8 mouse cellular contexts compared by ENCODE assay signal in the genomic region with DNA sequence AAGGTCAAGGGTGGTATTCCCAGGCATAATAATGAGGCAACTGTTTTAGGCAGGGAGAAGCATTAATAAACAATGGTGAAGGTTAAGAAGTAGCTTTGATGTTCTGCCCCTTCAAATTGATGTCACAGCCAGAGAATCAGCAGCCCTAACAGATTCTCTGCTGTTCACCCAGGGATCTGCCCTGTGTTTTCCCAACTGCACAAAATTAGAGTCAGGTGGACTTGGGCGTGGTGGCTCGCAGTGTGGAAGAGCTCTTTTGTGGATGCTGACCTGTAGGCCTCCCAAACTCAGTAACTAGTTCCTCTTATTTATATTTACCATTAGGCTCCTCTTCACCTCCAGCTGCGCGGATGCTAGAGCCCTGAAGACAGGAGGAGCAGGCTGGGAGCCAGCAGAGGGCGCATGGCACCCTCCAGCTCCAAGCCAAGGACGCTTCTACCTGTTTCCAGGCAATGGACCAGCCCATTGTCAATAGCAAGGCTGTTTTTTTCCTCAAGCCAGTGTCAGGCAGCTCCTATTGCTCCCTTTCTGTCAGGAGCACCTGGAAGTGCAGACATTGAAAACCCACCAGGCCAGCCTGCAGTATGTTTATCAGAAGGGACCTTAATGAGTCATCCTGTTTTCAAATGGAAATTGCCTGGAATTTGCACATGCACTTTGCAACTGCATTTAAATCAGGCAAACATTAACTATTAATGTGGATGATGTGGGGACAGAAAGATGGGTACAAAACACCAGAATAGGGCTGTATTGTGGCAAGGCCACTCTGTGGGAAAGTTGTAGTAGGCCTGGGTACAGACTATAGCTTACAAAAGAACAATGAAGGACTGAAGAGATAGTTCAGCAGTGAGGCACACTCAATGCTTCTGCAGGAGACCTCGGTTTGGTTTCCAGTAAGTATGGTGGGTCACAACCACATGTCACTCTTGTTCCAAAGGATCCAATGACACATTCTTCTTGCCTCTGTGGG.
DNase-seq lines count a peak whose midpoint lies in the region; ATAC-seq lines count a peak whose summit lies in the region.

No protein-coding gene starts in this region.

- peak; percentile 80 for ATAC-seq in forebrain, embryonic 16.5 days
- peak; percentile 68; the same call in 1 of the 2 replicates for ATAC-seq in kidney, embryonic 14.5 days (ENCODE audit: low FRiP score, low TSS enrichment)
- no peak for ATAC-seq in liver, embryonic 11.5 days (replicated peaks; ENCODE audit: low FRiP score)
- ATAC-seq in neural tube, embryonic 14.5 days (ENCODE audit: low read depth), result peak; percentile 92

- no peaks in the 10 kb centered on the region for H3K9me3 ChIP-seq in forebrain, embryonic 16.5 days (ENCODE audit: control insufficient read depth, low read length)
- H3K9me3 ChIP-seq in kidney, embryonic 14.5 days (ENCODE audit: control insufficient read depth, low read length), result no peaks in the 10 kb centered on the region
- no peaks in the 10 kb centered on the region for H3K9me3 ChIP-seq in liver, embryonic 11.5 days (ENCODE audit: control insufficient read depth, low read length)
- H3K9me3 ChIP-seq in neural tube, embryonic 14.5 days (ENCODE audit: control insufficient read depth, low read length), result no peaks in the 10 kb centered on the region

- no peak overlapping the region for H3K4me3 ChIP-seq in forebrain, embryonic 16.5 days (replicated peaks; ENCODE audit: low read length)
- H3K4me3 ChIP-seq in kidney, embryonic 14.5 days (ENCODE audit: low read length), result no peak overlapping the region
- no peak overlapping the region for H3K4me3 ChIP-seq in liver, embryonic 11.5 days (ENCODE audit: low read depth, low read length)
- no peak overlapping the region for H3K4me3 ChIP-seq in neural tube, embryonic 14.5 days (ENCODE audit: low read depth, low read length)

- H3K27ac ChIP-seq in forebrain, embryonic 16.5 days (ENCODE audit: low read length), result 0 out of 2 replicates have a peak overlapping the region, but pooled peaks have one; percentile 31
- H3K27ac ChIP-seq in kidney, embryonic 14.5 days (ENCODE audit: low read depth, low read length), result no peak overlapping the region
- no peak overlapping the region for H3K27ac ChIP-seq in liver, embryonic 11.5 days (ENCODE audit: low read depth, low read length)
- H3K27ac ChIP-seq in neural tube, embryonic 14.5 days (ENCODE audit: low read depth, low read length), result no peak overlapping the region

- peak; percentile 9 for DNase-seq in urinary bladder, postnatal 25 days (ENCODE audit: low spot score)
- DNase-seq in urinary bladder, adult 2 months (ENCODE audit: low spot score), result no peak
- peak; percentile 2 for DNase-seq in cerebellum, adult 11-12 months
- peak; percentile 32 for DNase-seq in liver, embryonic 11.5 days (ENCODE audit: low spot score)
- DNase-seq in gastrocnemius, adult 18-20 months (ENCODE audit: low spot score), result no peak

- H3K4me2 ChIP-seq in forebrain, embryonic 16.5 days (ENCODE audit: low read length), result no peak overlapping the region
- no peak overlapping the region for H3K4me2 ChIP-seq in kidney, embryonic 14.5 days (replicated peaks; ENCODE audit: low read depth, low read length)
- H3K4me2 ChIP-seq in liver, embryonic 11.5 days, result no peak overlapping the region
- H3K4me2 ChIP-seq in neural tube, embryonic 14.5 days (ENCODE audit: low read depth, low read length), result no peak overlapping the region

- no peaks in the 10 kb centered on the region for H3K27me3 ChIP-seq in forebrain, embryonic 16.5 days (replicated peaks; ENCODE audit: control insufficient read depth, insufficient read depth, low read length)
- no peaks in the 10 kb centered on the region for H3K27me3 ChIP-seq in kidney, embryonic 14.5 days (ENCODE audit: control insufficient read depth, insufficient read depth, low read length)
- H3K27me3 ChIP-seq in liver, embryonic 11.5 days (replicated peaks; ENCODE audit: control insufficient read depth, insufficient read depth, low read length), result no peaks in the 10 kb centered on the region
- no peaks in the 10 kb centered on the region for H3K27me3 ChIP-seq in neural tube, embryonic 14.5 days (ENCODE audit: control insufficient read depth, insufficient read depth, low read length)

- peaks cover 14% of the 10 kb centered on the region for H3K4me1 ChIP-seq in forebrain, embryonic 16.5 days (replicated peaks; ENCODE audit: control insufficient read depth, insufficient read depth, low read length)
- H3K4me1 ChIP-seq in kidney, embryonic 14.5 days (ENCODE audit: control insufficient read depth, insufficient read depth, low read length), result no peaks in the 10 kb centered on the region
- no peaks in the 10 kb centered on the region for H3K4me1 ChIP-seq in liver, embryonic 11.5 days (replicated peaks; ENCODE audit: control insufficient read depth, insufficient read depth, low read length)
- H3K4me1 ChIP-seq in neural tube, embryonic 14.5 days (ENCODE audit: control insufficient read depth, insufficient read depth, low read length), result no peaks in the 10 kb centered on the region

- no peak overlapping the region for H3K9ac ChIP-seq in forebrain, embryonic 16.5 days (replicated peaks; ENCODE audit: low read depth, low read length)
- no peak overlapping the region for H3K9ac ChIP-seq in kidney, embryonic 14.5 days (ENCODE audit: low read depth, low read length)
- no peak overlapping the region for H3K9ac ChIP-seq in liver, embryonic 11.5 days (ENCODE audit: low read depth, low read length)
- no peak overlapping the region for H3K9ac ChIP-seq in neural tube, embryonic 14.5 days (replicated peaks; ENCODE audit: low read depth, low read length)

- no peaks in the 10 kb centered on the region for H3K36me3 ChIP-seq in forebrain, embryonic 16.5 days (ENCODE audit: control insufficient read depth, insufficient read depth)
- no peaks in the 10 kb centered on the region for H3K36me3 ChIP-seq in kidney, embryonic 14.5 days (ENCODE audit: control insufficient read depth, insufficient read depth, low read length)
- H3K36me3 ChIP-seq in liver, embryonic 11.5 days (ENCODE audit: control insufficient read depth, insufficient read depth, low read length), result no peaks in the 10 kb centered on the region
- no peaks in the 10 kb centered on the region for H3K36me3 ChIP-seq in neural tube, embryonic 14.5 days (ENCODE audit: control insufficient read depth, insufficient read depth, low read length)

- 16% methylated on average over 7 of the region's 7 CpGs for WGBS in forebrain, embryonic 16.5 days
- WGBS in kidney, embryonic 14.5 days, result 16% methylated on average over 7 of the region's 7 CpGs
- WGBS in liver, embryonic 11.5 days, result 19% methylated on average over 7 of the region's 7 CpGs
- 11% methylated on average over 7 of the region's 7 CpGs for WGBS in neural tube, embryonic 14.5 days

Comparison
In these comparisons a context has a peak if more than half of its experiments do, and no peak if none do; other contexts are left out.
1. DNase-seq: peak in urinary bladder, postnatal 25 days (single experiment), cerebellum, adult 11-12 months (single experiment) and liver, embryonic 11.5 days (single experiment); none in urinary bladder, adult 2 months (single experiment) and gastrocnemius, adult 18-20 months (single experiment).